Mouse (Mus musculus): ENCODE data around the gene Got1.
"Not testable (repeated sequence)": the region's sequence is repeated elsewhere in the genome, so short reads cannot be mapped to it uniquely, and the experiment has no call there.

Got1 gene

GRCm38 (mm10) chr19:43521362-43521761 lies 3.0 kb downstream of the Got1 start:
- DNase-seq = no peak

GRCm38 (mm10) chr19:43520402-43520801 lies 4.0 kb downstream of the Got1 start:
- DNase-seq = peak; percentile 37

- DNase-seq = no peak
Observed at GRCm38 (mm10) chr19:43519226-43519625, 5.2 kb downstream of the Got1 start.

GRCm38 (mm10) chr19:43518261-43518660 lies 6.1 kb downstream of the Got1 start:
- no peak for DNase-seq

GRCm38 (mm10) chr19:43517808-43518207 lies 6.6 kb downstream of the Got1 start:
- DNase-seq = no peak

- DNase-seq = no peak
Observed at GRCm38 (mm10) chr19:43517320-43517719, 7.1 kb downstream of the Got1 start.

GRCm38 (mm10) chr19:43516397-43517035 lies 7.9 kb downstream of the Got1 start:
- DNase-seq = no peak

- DNase-seq = no peak
Observed at GRCm38 (mm10) chr19:43515668-43516396, 8.6 kb downstream of the Got1 start.

GRCm38 (mm10) chr19:43513874-43514273 lies 10.5 kb downstream of the Got1 start:
- DNase-seq = peak; percentile 39

- DNase-seq = no peak
Observed at GRCm38 (mm10) chr19:43511621-43512620, 12.5 kb downstream of the Got1 start.

GRCm38 (mm10) chr19:43510436-43511220 lies 13.8 kb downstream of the Got1 start:
- no peak for DNase-seq

- no peak for DNase-seq
Observed at GRCm38 (mm10) chr19:43505441-43505840, 19.0 kb downstream of the Got1 start.

- not testable (repeated sequence) for DNase-seq
Observed at GRCm38 (mm10) chr19:43503593-43503992, 20.8 kb downstream of the Got1 start.

- no peak for DNase-seq
Observed at GRCm38 (mm10) chr19:43502630-43503029, 21.8 kb downstream of the Got1 start.

- DNase-seq = no peak
Observed at GRCm38 (mm10) chr19:43498874-43499273, 25.5 kb downstream of the Got1 start.

GRCm38 (mm10) chr19:43497440-43497839 lies 27.0 kb downstream of the Got1 start:
- no peak for DNase-seq

- peak; percentile 40 for DNase-seq
Observed at GRCm38 (mm10) chr19:43495846-43496245, 28.6 kb downstream of the Got1 start.

- DNase-seq = peak; percentile 75
Observed at GRCm38 (mm10) chr19:43494914-43495313, 29.5 kb downstream of the Got1 start.

GRCm38 (mm10) chr19:43493878-43494277 lies 30.5 kb downstream of the Got1 start:
- no peak for DNase-seq

GRCm38 (mm10) chr19:43493316-43493715 lies 31.1 kb downstream of the Got1 start:
- DNase-seq = peak; percentile 52

- no peak for DNase-seq
Observed at GRCm38 (mm10) chr19:43487429-43487828, 37.0 kb downstream of the Got1 start.

GRCm38 (mm10) chr19:43480512-43480911 lies 43.9 kb downstream of the Got1 start:
- no peak for DNase-seq
